Mouse (Mus musculus): ENCODE data around the gene Rab3a.

- TF ChIP-seq MAFK (IDR thresholded peaks at IDR 0.05; ENCODE audit: insufficient read depth, low read depth, low read length) (no peak), ZC3H11A (IDR thresholded peaks at IDR 0.05; ENCODE audit: borderline replicate concordance, low read depth, low read length) (no peak)
Observed at GRCm38 (mm10) chr8:70758616-70759561, 4.4 kb downstream of the Rab3a start.
